Mouse (Mus musculus) megakaryocyte-erythroid progenitor cell, adult 5-6 weeks (primary cell): ENCODE results near the gene AY074887. TPM values are rescaled to one million over a fixed set of nuclear protein-coding genes. Genes with fewer than 3 reads are reported as not detected.
A peak's percentile ranks its signal among the peaks of the same experiment; 100 is the strongest.

ENCODE experiments used
- ATAC-seq: replicated peaks from 2 replicates; pipeline ENCODE4 v1.8.0; 2016; ENCODE audit warnings: mild to moderate bottlenecking, inconsistent platforms; ENCODE audit not compliant: severe bottlenecking, poor library complexity, low FRiP score, low TSS enrichment
- total RNA-seq, 2 experiments: library from RNA; stranded (forward) in 1 of 2; stranded (reverse) in 1 of 2; fragments of 200-1000, 215-1000 nt in 1 of 2; fragments of >200 nt in 1 of 2; fragmentation: Nextera tagmentation in 1 of 2; gene quantifications; 2 replicates each; pipeline ENCODE4 v1.2.3; 2014 to 2017

Gene AY074887
- total RNA-seq, 2 experiments from 2014 or later = not detected

DNA sequence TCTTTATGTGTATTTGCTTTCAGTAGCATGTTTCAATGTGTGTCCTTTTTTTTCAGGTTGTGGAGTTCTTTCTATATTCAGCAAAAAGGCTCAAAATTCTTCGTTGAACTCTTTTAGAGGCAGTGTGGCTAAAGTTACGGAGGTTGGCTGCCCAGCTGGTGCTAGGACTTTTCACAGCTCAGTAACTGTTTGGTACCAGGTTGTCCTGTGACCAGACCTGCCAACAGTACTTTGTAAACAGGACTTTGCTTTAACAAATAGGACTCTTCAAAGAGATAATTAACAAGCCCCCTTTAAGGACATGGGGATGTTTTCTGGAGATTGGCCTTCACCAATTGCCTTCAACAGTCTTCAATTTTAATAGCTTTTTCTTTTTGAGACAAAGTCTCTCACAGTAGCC, 32.6 kb downstream of the AY074887 start:
- no peak for ATAC-seq

DNA sequence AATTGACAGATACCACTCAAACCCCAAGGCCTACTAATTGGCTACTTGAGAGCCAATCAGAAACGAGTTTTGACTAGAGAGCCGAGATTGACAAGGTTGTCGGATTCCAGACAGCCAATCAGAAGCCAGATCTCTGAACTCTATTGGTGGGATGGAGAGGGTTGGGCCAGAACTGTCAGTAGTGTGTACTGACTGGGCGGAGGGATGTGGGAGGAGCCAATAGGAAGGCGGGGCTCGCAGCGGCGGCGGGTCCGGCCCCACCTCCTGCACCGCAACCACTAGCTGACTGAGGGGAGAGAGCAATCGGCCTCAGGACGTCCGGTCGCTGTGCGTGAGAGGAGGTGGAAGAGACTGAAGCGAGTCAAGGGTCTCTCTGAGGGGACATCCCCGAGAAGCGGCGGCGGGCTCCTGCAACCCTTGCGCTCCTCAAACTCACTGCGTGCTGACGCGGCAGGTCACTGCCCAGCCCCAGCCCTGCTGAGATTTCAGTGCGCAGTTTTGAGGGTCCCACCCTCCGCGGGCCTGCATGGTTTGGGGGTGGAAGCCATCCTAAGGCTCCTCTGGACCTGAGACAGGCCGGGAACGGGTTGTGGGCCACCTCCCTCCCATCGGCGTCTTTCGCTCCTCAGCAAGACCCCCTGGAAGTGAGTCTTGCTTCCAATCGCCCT, 33.7 kb downstream of the AY074887 start, which contains the start of gene Hykk:
Hykk (plus strand) TSS at position 274 of the 668 bp plus-strand sequence.
- peak; percentile 97 for ATAC-seq

DNA sequence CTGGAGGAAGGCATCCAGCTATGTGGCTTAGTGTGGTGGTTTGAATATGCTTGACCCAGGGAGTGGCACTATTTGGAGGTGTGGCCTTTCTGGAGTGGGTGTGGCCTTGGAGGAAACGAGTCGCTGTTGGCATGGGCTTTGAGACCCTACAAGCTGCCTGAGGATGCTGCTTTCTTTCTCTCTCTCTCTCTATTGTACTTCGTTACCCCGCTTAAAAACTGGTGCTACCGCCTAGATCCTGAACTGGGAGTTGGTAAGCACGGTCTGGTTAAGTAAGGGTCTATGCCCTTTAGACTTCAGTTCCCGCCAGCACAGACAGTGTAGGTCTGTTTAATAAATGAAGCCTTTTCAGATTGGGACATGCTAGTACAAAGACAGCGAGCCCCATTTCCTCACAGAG, 34.4 kb downstream of the AY074887 start:
- ATAC-seq = no peak

DNA sequence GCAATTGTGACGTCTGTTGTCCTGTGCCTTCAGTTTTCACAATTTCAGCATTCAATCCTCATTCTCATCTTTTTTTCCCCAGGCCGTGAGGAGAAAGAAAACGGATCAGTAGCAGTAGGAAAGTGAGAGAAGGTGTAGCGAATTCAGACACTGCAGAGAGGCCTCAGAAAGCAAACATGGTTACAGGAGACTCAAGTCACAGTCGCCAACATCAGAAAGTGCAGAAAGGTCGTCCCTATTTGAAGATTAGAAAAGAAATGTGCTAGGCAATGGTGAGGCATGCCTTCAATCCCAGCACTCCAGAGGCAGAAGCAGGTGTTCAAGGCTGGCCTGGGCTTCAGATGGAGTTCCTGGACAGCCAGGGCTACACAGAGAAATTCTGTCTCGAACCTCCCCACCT, 35.2 kb downstream of the AY074887 start:
- ATAC-seq = no peak

DNA sequence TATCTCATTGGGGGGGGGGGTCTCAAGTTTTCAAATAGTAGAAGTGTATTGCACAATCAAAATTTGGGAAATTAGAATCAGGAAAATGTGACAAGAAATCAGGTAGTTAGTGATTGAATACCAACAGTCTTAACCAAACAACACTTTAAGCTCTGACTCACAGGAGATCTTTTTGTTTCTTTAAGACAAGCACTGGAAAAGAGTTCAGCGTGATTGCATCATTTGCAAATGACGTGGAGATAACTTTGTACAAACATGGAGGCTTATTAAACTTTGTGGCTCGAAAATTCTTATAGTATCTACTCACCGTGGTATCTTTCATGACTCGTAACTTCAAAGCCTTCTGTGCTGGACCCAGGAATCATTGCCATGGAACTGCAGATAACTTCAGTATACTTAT, 41.4 kb downstream of the AY074887 start:
- no peak for ATAC-seq

Other genes with a start within 250 kb of the AY074887 start
- 94.9 and 125 TPM in 2 replicates for gene Wdr61, start 216.5 kb downstream of the AY074887 start, total RNA-seq (2014; fragmentation: Nextera tagmentation)
- 123 and 136 TPM in 2 replicates for gene Wdr61, start 216.5 kb downstream of the AY074887 start, total RNA-seq (2017)
- gene Crabp1, start 186.2 kb downstream of the AY074887 start, total RNA-seq (2014; fragmentation: Nextera tagmentation) = not detected in 2 replicates
- not detected in 2 replicates for gene Crabp1, start 186.2 kb downstream of the AY074887 start, total RNA-seq (2017)
- 36.6 and 46.6 TPM in 2 replicates for gene Ireb2, start 87.2 kb downstream of the AY074887 start, total RNA-seq (2014; fragmentation: Nextera tagmentation)
- 17.2 and 41.5 TPM in 2 replicates for gene Ireb2, start 87.2 kb downstream of the AY074887 start, total RNA-seq (2017)
- gene Hykk, start 33.7 kb downstream of the AY074887 start, total RNA-seq (2014; fragmentation: Nextera tagmentation) = not detected in 2 replicates
- not detected in 2 replicates for gene Hykk, start 33.7 kb downstream of the AY074887 start, total RNA-seq (2017)
- gene Psma4, start 208 bp downstream of the AY074887 start, total RNA-seq (2014; fragmentation: Nextera tagmentation) = 219 and 238 TPM in 2 replicates
- gene Psma4, start 208 bp downstream of the AY074887 start, total RNA-seq (2017) = 449 and 459 TPM in 2 replicates
- not detected in 2 replicates for gene Chrna5, start 29.9 kb upstream of the AY074887 start, total RNA-seq (2014; fragmentation: Nextera tagmentation)
- gene Chrna5, start 29.9 kb upstream of the AY074887 start, total RNA-seq (2017) = not detected in 2 replicates
- gene Chrna3, start 75.6 kb upstream of the AY074887 start, total RNA-seq (2014; fragmentation: Nextera tagmentation) = not detected in 2 replicates
- not detected in 2 replicates for gene Chrna3, start 75.6 kb upstream of the AY074887 start, total RNA-seq (2017)
- not detected in 2 replicates for gene Chrnb4, start 97.8 kb upstream of the AY074887 start, total RNA-seq (2014; fragmentation: Nextera tagmentation)
- not detected in 2 replicates for gene Chrnb4, start 97.8 kb upstream of the AY074887 start, total RNA-seq (2017)
- gene Ube2q2, start 197.9 kb upstream of the AY074887 start, total RNA-seq (2014; fragmentation: Nextera tagmentation) = 29.3 and 49.5 TPM in 2 replicates
- gene Ube2q2, start 197.9 kb upstream of the AY074887 start, total RNA-seq (2017) = 69.1 and 69.4 TPM in 2 replicates